Mouse (Mus musculus) kidney, postnatal 10 days (tissue): Measurements from ENCODE around the gene Sc5d.
A peak's percentile ranks its signal among the peaks of the same experiment; 100 is the strongest.

Experiments used
- DNase-seq: peaks from one replicate; pipeline ENCODE4 v3.0.0; 2021; ENCODE audit warnings: mixed read lengths

Sc5d gene

DNA sequence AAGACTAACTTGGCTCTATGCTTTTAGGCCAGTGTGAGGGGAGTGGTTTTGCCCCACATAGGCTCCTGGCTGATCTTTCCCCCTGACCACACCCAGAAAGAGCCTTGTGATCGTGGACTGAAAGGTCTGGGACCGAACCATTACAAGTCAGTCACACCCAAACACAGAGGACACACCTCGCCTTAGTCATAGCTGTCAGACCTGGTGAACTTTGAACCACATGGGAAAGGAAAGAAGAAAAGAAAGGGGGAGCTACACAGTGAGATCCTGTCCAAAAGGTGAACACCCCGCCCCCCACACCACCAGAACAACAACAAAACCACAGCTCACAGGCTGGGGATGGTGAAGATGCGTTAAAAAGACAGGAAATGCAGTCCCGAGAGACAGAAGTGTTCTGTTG is 14.9 kb downstream of the Sc5d start:
- DNase-seq: no peak

DNA sequence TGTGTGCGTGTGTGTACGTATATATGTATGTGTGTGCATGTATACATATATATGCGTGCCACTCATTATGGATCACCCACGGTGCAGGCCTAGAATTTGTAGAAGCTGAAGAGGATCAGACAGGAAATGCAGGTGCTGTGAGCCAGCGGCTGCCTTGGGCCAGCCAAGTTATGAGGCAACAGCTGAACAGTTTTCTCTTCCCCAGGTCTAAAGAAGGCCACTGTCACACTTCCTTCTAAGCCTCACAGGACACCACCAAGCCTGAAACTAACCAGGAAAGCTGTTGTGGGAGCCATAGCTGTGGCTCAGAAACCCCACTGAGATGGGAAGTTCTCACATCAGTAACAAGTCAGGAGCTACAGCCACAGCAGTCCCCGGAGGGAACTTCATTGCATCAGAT is 17.4 kb downstream of the Sc5d start:
- no peak for DNase-seq

DNA sequence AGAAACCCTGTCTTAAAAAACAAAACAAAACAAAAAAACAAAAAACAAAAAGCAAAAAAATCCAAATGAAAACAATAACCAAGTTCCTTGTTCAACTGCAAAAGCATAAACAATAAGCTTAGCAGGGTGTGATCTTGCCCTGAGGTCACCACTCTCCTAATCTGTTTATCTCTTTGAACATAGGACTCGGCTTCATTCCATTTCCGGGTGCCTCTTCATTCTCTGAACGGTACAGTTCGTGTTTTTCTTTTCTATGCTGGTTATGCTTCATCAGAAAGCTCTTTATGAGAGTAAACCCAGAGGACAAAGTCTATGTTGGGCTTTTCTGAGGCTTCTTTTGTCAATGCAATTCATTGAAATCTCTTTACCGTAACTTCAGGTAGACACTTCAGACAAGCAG is 19.9 kb downstream of the Sc5d start:
- no peak for DNase-seq

DNA sequence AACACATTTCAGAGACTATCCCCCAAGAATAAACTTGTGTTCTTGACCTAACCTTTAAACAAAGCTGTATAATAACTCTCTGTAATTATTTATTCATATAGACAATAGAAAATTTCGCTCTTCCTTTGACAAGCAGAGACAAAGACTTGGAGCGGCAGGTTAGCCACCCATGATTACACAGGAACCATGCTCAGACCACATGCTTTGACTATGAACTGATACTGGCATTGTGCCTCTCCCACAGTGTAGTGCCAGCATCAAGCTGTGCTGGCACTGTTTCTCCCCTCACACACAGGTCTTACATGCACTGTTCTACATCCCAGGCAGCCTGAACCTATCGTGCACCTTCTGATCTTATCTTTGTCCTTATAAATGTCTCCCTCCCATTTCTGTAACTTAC is 23.0 kb downstream of the Sc5d start:
- DNase-seq: no peak

DNA sequence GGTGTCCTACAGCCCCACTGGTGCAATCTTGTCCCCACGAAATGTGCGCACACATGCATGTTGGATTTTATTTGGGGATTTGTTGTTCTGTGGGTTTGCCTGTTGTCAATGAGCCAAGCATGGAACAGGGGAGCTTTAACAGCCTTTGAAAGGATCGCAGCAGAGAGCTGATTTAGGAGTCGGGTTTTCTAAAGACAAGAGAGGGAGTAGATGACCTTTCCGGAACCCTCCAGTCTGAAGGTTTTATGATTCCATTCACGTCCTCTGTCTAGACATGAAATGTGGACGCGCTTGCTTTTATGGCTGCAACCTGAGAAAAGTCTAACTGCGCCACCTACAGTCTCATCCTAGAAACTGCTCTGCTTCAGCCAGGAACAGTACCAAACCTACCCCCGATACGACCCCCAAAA is 23.5 kb downstream of the Sc5d start:
- DNase-seq: peak; percentile 71

DNA sequence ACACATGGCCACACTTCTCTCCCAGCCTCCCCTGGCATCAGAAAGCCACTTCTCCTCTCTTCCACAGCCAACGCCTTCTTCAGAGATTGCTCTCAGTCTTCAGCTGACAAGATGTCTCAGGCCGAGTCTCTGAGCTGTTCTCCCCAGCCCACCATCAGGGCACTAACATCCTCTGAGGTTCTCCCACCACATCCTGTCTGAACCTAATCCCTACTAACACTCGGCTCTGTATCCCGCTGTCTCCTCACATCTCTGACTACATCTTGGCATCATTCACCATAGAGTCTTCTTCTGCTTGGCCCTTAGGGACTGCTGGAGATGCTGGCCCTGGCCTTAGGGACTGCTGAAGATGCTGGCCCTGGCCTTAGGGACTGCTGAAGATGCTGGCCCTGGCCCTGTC is 25.2 kb downstream of the Sc5d start:
- DNase-seq: no peak

DNA sequence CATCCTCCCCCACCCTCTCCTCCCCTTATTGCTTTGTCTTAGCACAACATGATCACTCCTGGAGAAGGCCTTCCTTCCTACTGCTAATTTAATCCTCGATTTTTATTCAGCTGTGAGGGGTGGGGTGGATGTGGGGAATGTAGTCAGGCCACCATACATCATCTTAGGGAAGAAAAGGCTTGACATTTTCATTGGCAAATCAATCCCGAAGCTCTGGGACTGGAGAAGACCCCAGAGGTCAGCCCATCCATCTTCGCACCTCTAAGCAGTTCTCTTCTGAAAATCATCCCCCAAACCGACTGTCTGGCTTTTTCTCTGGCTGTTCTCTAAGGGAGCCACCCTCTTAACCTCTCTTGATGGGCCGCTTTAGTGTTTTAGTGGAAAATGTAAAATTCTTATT is 32.9 kb downstream of the Sc5d start:
- peak; percentile 29 for DNase-seq

DNA sequence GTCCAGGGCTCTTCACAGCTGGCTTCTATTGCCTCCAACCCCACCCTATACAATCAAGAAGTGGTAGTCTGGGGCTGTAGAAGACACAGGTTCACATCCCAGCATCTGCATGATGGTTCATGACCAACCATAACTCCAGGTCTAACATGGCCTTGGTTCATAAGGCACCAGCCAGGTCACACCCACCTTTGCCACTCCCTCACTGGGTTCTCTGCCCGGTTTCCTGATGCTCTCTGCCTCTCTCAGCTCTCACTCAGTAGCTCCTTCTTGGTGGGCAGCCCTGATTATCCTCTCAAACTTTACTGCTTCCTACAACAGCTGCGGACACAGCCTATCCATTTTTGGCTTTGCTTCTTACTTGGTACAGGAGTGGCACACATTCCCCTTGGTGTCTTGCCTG is 33.7 kb downstream of the Sc5d start:
- no peak for DNase-seq

DNA sequence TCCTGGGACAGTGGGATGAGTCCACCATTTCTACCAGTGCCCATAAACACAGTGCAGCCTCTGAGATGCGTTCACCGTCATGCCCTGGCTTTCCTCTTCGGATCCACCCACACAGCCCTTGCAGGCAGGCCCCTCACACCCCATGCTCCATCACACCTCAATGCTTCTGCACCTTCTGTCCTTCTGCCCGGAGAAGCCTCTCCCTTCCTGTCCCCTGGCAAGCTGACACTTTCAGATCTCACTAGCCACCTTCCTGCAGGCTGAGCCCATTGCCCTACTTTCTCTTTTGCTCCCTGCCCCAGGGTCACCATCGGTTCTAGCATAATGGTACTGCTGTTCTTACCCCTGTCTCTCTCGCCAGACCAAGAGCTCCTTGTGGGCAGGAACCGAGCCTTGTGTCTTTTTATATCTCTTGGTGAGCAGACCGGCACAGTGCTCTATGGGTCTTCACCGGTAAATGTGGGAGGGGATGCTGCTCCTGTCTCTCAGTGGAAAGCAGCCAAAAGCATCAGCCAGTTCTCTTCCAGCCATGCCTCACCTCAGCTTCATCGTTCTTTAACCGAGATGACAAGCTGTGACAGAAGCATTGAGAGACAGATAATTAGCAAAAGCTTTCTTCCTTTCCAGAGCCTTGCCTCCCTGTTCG is 34.5 kb downstream of the Sc5d start:
- DNase-seq: no peak

DNA sequence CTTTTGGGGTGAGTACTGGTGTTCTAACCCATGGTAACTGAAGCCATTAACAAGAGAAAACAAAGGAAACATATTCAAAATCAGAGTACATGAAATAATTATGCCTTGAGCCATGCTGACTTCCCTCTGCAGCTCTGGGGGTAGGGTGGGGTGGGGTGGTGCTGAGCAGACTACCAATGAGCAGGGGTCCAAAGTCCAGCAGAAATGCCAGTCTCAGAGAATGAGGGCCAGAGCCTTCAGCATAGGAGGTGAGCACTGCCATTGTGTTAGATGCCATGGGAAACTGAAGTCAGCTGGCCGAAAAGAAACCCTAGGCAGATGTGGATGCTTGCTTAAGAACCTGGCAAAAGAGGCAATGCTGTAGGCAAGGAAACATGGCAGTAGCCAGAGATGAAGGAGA is 36.3 kb downstream of the Sc5d start:
- DNase-seq: no peak

DNA sequence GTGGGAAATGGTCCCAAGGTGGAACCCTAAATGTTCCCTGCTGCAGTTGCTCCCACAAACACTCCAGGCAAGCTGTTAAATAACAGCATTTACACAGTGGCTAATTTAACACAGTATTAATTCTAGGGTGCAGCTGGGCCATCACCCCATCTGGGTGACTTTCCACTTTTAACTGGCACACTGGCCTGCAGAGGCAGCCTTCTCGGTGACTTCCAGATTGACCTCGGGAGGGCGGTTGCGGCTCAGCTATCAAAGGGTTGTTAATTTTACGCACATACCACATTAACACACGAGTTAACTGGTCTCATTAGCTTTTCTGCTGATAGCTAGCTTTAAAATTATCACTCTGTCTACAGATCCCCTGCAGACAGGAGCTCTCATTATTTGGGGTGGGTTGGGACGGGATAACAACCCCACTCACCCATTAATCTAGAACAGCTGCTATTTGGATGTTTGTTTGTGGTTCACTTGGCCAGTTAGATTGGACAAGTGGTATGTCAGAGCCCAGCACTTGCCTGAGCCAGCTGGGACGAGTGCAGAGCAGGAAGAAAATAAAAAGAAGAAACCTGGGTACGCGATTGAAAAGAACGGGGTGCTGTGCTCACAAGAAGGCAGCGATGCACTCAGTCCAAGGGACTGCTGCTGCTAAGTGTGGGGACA is 44.9 kb downstream of the Sc5d start:
- DNase-seq: peak; percentile 38

DNA sequence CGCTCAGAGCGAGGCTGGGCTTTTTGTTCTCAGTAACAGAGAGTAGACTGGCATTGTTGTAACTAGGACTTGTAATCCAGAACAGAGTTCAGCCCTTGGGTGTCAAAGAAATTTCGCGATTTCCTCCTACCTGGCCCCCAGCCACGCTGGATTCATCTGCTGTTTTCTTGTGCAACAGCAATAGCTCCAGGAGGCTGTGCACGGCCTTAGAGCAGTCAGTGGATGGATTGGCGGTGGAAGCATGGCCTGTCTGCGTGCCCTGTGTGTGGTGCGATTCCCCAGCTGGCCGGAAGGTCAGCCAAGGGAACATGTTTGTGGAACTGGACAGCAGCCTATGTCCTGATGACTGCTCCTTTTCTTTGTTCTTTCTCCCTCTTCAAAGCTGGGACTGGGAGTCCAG is 46.4 kb downstream of the Sc5d start:
- peak; percentile 76 for DNase-seq

DNA sequence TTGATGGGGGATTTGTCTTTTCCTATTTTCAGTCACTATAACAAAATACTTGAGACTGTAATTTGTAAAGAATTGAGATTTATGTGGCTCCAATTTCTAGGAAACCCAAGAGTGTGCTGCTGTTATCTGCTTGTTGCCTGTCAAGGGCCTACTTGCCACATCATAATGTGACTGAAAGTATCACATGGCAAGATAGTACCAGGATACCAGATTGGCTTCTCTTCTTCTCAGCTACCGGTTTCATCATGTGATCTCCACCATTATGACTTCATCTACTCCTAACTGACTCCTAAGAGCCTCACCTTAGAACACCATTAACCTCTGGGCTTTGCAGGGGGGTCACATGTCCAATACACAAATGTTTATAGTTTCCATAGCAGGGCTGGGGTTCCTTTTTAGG is 49.9 kb downstream of the Sc5d start:
- no peak for DNase-seq

DNA sequence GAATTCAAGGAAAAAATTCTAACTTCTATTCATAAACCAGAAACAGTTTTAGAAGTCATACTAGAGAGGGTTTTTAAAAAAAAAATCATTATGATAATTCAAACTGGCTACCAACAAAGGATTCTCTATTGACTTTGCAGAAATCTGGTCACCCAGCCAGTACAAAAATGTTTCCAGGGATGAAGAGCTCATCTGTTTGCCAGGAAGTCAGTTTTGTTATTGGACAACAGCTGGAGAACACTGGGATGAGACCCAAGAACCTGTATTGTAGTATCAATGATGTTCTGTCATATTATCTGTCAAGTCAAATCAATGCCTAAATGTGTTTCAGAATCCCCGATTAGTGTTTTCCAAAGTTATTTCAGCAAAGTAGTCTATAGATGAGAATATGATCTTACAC is 50.9 kb downstream of the Sc5d start:
- no peak for DNase-seq

DNA sequence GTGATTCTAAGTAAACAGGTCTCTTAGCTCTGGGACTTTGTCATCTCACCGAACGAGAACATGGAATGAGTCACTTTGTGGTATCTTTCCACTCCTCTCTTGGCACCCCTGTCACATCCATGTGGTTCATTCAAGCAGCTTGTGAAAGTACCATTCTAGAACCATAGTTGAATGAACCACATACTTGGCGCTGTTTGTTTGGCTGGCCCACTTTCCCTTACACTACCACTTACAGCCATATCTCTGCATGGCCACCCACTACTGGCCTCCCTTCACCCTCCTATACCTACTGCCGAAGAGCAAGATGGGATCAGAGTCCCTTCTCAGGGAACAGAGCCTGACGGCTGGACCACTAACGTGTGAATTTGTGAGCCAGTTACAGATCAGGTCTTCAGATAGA is 54.4 kb downstream of the Sc5d start:
- no peak for DNase-seq

DNA sequence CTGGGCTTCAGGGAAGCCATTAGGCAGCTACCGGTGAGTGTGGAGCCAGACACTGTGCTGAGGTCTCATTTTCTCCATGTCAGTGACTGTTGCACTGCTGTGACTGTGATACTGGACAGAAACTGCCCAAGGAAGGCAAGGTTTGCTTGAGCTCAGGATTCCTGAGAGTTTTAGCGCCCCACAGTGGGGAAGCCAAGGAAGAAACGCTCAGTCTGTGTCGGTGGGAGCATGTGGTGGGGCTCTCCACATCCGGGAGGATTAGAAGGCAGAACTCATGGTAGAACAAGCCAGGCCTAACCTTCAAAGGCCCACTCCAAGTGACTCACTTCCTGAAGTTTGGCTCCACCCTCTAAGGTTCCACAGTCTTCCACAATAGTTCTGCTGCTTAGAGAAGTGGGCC is 55.6 kb downstream of the Sc5d start:
- peak; percentile 71 for DNase-seq

DNA sequence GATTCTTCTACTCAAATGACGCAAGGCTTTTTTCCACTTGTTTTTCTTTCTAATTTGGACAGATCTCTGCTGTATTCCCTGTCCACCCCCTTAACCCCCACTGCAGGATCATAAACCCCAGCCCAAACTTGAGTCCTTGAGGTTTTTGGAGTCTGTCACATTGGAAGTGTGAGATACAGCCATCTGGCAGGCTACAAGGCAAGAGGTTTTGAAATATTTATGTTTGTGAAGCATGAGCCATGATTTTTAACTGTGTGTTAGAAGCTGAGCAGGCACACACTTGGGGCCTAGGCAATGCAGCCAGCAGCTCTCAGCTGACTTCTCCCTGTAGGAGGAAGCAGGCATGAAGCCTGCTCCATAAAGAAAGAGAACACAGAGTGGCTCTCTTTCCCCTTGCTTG is 57.3 kb downstream of the Sc5d start:
- DNase-seq: peak; percentile 47

DNA sequence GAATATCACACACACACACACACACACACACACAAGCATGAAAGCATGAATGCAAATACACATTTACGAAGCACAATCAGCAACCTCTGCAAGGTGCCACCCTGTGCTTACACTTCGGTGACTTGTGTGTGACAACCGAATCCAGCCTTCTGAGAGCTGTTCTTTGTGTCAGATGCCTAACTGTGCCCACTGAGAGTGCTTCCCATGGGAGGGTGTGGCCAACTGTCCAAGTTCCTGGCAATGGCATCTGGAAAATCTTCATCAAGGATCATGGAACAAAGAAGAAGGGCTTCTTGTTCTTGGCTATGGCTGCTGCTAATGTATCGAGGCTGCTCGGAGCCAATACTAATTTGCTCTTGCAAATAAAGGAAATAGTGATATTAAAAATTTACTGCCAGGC is 61.8 kb downstream of the Sc5d start:
- no peak for DNase-seq
